Mouse (Mus musculus): ENCODE data around the gene Glcci1. TPM values are rescaled to one million over a fixed set of nuclear protein-coding genes. Genes with fewer than 3 reads are reported as not detected.

The Glcci1 gene
- polyA plus RNA-seq (2015; fragmentation: Nextera tagmentation; extraction: Ambion mirVana): 3.5 and 3.7 TPM in 2 replicates

DNA sequence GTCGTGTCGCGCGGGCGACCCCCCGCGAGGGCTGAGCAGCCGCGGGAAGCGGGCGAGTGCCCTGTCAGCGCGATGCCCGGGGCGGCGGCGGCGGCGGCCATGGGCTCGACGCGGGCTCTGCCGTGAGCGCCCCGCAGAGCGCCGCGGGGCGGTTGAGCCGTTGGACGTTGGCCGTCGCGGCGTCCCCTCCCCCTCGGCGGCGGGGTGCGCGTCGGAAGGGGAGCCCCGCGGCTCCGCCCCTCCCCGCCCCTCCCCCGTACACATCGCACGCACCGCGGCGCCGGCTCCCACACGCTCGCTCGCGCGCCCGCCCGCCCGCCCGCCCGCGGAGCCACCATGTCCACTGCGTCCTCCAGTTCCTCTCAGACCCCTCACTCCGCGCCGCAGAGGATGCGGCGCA, at the start of gene Glcci1:
TSS of gene Glcci1 (plus strand) at position 50 of the 400 bp plus-strand sequence.

